Mouse (Mus musculus) layer of hippocampus, adult 9-11 months (tissue): Measurements from ENCODE around the gene Mylk.
A peak's percentile ranks its signal among the peaks of the same experiment; 100 is the strongest.
"Not testable (repeated sequence)": the region's sequence is repeated elsewhere in the genome, so short reads cannot be mapped to it uniquely, and the experiment has no call there.

Source experiments
- DNase-seq: peaks from one replicate; pipeline ENCODE4 v3.0.0; 2022

The Mylk gene

GRCm38 (mm10) chr16:34772445-34773032, 27.5 kb downstream of the Mylk start:
- peak; percentile 9 for DNase-seq

- no peak for DNase-seq
Observed at GRCm38 (mm10) chr16:34782442-34782841, 37.4 kb downstream of the Mylk start.

GRCm38 (mm10) chr16:34783536-34783935, 38.5 kb downstream of the Mylk start:
- DNase-seq = no peak

GRCm38 (mm10) chr16:34784675-34785074, 39.7 kb downstream of the Mylk start:
- no peak for DNase-seq

GRCm38 (mm10) chr16:34792555-34792954, 47.5 kb downstream of the Mylk start:
- DNase-seq = no peak

- no peak for DNase-seq
Observed at GRCm38 (mm10) chr16:34793000-34793399, 48.0 kb downstream of the Mylk start.

GRCm38 (mm10) chr16:34801222-34801621, 56.2 kb downstream of the Mylk start:
- no peak for DNase-seq

- no peak for DNase-seq
Observed at GRCm38 (mm10) chr16:34804286-34805010, 59.4 kb downstream of the Mylk start.

- no peak for DNase-seq
Observed at GRCm38 (mm10) chr16:34806883-34807767, 62.1 kb downstream of the Mylk start.

- no peak for DNase-seq
Observed at GRCm38 (mm10) chr16:34807768-34808275, 62.8 kb downstream of the Mylk start.

- DNase-seq = no peak
Observed at GRCm38 (mm10) chr16:34812165-34812564, 67.2 kb downstream of the Mylk start.

- not testable (repeated sequence) for DNase-seq
Observed at GRCm38 (mm10) chr16:34813161-34813560, 68.2 kb downstream of the Mylk start.

GRCm38 (mm10) chr16:34813570-34813969, 68.6 kb downstream of the Mylk start:
- DNase-seq = no peak

GRCm38 (mm10) chr16:34814612-34815011, 69.6 kb downstream of the Mylk start:
- no peak for DNase-seq

- DNase-seq = no peak
Observed at GRCm38 (mm10) chr16:34816548-34816947, 71.5 kb downstream of the Mylk start.

GRCm38 (mm10) chr16:34825111-34825744, 80.2 kb downstream of the Mylk start:
- no peak for DNase-seq

GRCm38 (mm10) chr16:34834477-34834876, 89.5 kb downstream of the Mylk start:
- DNase-seq = no peak

- DNase-seq = no peak
Observed at GRCm38 (mm10) chr16:34839004-34839703, 94.1 kb downstream of the Mylk start.

GRCm38 (mm10) chr16:34839704-34840331, 94.8 kb downstream of the Mylk start:
- DNase-seq = no peak

GRCm38 (mm10) chr16:34844783-34845182, 99.8 kb downstream of the Mylk start:
- DNase-seq = no peak

- no peak for DNase-seq
Observed at GRCm38 (mm10) chr16:34847638-34848037, 102.6 kb downstream of the Mylk start.

GRCm38 (mm10) chr16:34854066-34854465, 109.1 kb downstream of the Mylk start:
- no peak for DNase-seq
